Mouse (Mus musculus) A20 (cell line): ENCODE results near the gene 3100002H09Rik.

Experiments used
- DNase-seq: peaks from one replicate; pipeline ENCODE4 v3.0.0-alpha.2; 2011; ENCODE audit warnings: low read depth, low spot score

The 3100002H09Rik gene

DNA sequence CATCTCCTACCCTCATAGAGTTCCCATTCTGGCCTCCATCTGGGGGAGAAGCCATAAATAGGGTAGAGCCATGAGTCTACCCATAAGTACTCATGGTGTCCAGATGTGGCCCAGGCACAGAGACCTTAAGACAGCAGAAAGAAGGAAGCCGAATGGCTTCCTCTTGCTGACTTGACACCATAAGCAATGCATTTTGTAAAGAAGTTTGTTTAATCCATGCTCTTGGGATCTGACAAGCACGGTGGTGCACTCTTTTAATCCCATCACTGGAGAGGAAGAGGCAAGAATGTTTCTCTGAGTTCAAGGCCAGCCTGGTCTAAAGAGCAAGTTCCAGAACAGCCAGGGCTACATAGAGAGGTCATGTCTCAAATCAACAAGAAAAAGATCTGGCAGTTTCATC, at the start of gene 3100002H09Rik:
TSS of gene 3100002H09Rik (minus strand) at position 101 of the 400 bp plus-strand sequence.
- DNase-seq = no peak

DNA sequence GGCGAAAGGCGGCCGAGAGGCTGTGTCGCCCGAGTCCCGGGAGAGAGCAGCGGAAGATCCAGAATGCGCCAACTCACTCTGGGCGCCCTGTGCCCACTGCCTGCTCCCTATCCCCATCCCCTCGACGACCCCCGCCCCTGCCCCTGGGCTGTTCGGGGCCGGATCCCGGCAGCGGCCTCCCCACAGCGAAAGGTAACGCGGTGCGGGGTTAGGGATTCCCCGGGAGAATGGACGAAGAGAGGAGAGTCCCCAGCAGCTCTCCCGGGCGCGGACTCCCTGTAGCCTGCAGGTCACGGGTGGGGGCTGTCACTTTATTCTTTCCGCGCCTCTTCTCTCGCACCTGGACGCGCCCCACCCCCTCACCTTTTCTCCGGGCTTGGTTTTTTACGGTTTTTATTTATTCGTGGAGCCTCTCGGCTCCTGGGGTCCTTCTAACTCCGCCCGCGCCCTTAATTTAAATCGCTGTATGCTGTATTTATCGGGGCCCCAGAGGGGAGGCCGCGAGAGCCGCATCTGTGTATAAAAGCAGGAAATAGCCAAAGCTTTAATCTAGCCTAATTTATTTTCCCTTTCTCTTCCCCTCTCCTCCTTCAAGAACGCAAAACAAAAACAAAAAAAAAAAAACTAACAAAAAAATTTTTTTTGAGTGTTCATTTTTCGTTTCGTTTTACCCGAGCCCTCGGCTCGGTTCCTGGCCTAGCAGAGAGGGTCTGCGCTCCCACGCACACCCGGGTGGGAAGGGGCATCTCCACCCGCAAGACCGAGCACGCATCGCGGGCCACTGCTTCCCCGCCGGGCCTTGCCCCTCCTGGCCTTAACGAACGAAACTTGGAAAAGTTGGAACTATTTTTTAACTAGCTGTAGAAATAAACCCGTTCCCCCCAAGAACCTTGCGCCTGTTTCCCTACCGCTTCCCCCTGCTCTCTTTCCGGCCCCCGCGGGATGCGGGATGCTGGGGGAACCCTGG, 48.9 kb upstream of the 3100002H09Rik start:
- no peak for DNase-seq

- no peak for DNase-seq
These were observed 47.8 kb upstream of the 3100002H09Rik start for GRCm38 (mm10) chr4:124658412-124658851.

DNA sequence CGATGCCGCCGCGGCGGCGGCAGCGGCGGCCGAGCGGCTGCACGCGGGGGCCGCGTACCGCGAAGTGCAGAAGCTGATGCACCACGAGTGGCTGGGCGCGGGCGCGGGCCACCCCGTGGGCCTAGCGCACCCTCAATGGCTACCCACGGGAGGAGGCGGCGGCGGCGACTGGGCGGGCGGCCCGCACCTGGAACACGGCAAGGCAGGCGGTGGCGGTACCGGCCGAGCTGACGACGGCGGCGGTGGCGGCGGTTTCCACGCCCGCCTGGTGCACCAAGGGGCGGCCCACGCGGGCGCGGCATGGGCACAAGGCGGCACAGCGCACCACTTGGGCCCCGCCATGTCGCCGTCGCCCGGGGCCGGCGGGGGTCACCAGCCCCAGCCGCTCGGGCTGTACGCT, 47.2 kb upstream of the 3100002H09Rik start:
- no peak for DNase-seq

GRCm38 (mm10) chr4:124656854-124657650, 46.4 kb upstream of the 3100002H09Rik start:
- no peak for DNase-seq

- DNase-seq = no peak
These were observed 45.9 kb upstream of the 3100002H09Rik start, which contains the start of gene Pou3f1 for GRCm38 (mm10) chr4:124656518-124656853. Gene Pou3f1 (plus strand): TSS chr4:124656807.

- peak; percentile 64 for DNase-seq
These were observed 42.3 kb upstream of the 3100002H09Rik start for GRCm38 (mm10) chr4:124652886-124653285.

DNA sequence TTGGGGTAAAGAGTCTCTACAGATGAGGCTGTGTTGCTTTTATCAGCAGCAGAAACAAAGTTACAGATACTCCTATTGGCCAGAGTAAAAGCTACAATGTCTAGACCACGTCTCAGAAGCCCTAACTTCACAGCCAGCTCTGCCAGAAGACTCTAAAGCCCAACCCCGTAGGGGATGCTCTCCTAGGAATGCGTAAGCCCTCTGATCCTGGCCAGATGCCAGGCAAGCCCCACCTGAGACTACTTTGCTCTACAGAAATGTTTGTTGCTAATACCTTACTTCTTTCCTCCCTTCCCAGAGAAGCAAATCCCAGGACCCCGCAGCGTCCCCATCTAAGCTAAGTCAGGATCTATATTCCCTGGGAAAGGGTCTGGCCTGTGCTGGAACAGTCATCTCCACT, 37.3 kb upstream of the 3100002H09Rik start:
- DNase-seq = no peak

- DNase-seq = no peak
These were observed 36.0 kb upstream of the 3100002H09Rik start for GRCm38 (mm10) chr4:124646591-124646990.

DNA sequence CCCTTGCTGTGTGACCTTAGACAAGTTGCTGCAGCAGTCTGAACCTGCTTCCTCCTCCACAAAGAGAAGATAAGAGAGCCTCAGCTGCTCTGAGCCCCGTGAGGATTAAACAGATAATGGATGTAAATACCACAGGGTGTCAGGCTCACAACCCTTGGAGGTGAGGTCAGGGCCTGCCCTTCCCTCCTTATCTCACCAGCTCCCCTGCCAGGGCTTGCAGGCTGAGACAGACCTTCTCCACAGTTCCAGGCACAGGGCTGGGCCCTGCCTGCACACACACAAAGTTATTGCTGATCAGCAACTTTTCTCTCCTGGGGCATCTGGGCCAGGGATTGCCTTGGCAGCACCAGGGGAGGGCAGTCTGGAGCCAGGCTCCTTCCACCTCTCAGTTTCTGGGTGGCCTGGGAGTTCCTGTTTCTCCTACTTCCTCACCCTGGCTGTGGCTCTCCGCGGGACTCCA, 34.4 kb upstream of the 3100002H09Rik start:
- peak; percentile 17 for DNase-seq

GRCm38 (mm10) chr4:124643859-124644258, 33.3 kb upstream of the 3100002H09Rik start:
- DNase-seq = no peak

DNA sequence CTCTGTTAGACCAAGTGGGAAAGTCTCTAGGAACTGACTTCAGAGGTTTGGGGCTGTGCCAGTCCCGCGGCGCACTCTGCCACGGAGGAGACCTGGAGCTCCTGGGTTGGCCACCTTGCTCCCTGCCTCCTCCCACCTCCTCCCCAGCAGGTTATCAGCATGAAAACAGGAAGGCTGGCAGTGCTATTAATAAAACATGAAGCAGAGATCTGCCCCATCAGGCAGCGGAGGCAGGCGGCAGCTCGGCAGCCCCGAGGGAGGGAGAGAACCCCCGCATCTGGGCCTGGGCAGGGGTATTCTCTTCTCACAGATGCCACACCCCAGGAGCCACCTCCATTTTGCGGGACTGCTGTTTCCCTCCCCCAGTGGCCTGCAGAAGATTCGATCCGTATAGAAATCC, 29.1 kb upstream of the 3100002H09Rik start:
- DNase-seq = no peak

DNA sequence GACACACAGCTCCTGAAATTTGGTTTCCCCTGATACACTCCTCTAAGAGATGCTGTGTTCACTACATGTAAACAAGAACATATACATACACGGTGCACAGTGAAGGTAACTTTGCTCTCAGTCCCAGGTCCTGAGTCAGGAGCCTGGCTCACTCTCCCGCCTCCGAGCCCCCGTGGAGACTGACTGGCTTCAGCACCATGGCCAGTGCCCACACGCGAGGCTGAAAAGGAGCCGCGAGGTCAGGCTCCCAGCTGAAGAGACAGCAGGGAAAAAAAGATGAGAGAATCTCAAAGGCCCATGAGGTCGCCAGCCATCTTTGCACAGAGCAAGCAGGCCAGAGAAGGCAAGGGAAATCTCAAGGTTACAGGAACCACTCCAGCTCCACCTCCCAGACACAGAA, 22.7 kb upstream of the 3100002H09Rik start:
- no peak for DNase-seq

DNA sequence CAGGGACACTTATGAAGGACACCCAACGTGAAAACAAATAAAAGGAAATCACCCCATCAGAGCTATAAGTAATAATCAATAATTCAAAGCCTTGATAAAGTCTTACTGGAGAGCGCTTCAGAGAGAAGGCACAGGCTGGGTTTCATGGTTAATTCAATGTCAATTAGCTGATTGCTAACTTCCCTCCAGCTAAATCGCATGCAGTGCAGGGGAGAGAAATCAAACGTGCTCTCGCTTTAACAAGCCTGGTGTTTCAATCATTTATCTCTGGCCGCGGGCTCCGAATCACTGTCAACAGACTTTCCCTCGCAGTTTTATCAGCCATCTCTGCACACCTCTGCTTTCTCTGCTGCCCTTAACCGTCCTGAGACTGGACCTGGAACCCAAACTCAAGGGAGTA, 22.3 kb upstream of the 3100002H09Rik start:
- DNase-seq = no peak

DNA sequence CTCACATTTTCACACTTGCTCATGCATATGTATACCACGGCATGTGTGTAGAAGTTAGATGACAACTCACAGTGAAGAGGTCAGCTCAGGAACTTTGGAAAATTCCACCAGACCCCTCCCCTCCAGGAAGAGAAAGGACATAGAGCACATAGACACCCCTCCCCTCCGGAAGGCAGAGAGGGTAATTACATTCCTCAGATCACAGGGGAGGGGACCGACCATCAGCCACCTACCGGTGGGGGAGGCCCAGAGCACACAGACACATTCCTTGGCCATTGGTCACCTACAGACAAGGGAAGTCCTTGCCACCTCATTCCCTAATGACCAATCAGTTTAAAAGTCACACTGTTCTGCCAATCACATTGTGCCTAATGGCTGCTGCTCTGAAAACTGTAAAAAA, 20.9 kb upstream of the 3100002H09Rik start:
- DNase-seq = no peak

GRCm38 (mm10) chr4:124626836-124627235, 16.2 kb upstream of the 3100002H09Rik start:
- DNase-seq = no peak

GRCm38 (mm10) chr4:124624111-124624581, 13.5 kb upstream of the 3100002H09Rik start:
- no peak for DNase-seq

GRCm38 (mm10) chr4:124622566-124622965, 12.0 kb upstream of the 3100002H09Rik start:
- DNase-seq = no peak

DNA sequence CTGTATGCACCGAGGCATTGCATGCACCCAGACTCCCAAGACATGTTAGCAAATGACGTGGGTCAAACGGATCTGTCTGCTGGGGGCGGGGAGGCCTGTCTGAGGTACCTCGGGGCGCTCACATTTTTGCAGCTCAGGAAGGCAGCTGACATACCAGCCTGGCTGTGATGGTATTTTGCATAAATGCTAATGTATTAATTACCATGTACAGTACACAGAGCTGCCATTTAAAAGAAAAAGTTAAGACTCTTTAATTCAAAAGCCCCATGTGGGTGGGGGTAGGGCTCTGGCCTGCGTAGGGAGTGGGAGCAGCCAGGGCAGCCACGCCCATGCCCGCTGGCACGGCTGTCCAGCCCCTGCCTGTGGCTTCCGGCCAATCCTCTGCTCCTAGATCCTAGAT, 10.8 kb upstream of the 3100002H09Rik start:
- DNase-seq = no peak

DNA sequence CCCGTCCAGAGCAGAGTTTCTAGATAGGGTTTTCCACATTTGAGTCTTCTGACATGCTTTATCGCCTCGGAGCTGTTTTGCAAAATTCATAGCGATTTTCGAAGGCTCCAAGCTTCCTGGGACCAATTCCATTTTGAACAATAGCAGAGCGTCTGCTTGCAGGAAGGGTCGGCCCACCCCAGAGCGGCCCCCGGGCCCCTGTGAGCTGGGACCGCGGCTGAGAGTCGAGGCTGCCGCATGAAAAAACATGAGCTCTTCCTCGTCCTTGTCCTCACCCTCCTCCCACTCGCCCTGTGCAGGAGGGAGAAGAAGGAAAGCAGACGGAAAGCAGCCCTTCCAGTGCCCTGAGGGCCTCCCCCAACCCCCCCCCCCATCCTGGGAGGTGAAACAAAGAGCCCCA, 8.0 kb upstream of the 3100002H09Rik start:
- DNase-seq = no peak

GRCm38 (mm10) chr4:124616636-124617035, 6.0 kb upstream of the 3100002H09Rik start:
- DNase-seq = no peak

GRCm38 (mm10) chr4:124615986-124616385, 5.4 kb upstream of the 3100002H09Rik start:
- no peak for DNase-seq
